Comparison of ENCODE assay signal across 8 mouse cellular contexts in the genomic region with DNA sequence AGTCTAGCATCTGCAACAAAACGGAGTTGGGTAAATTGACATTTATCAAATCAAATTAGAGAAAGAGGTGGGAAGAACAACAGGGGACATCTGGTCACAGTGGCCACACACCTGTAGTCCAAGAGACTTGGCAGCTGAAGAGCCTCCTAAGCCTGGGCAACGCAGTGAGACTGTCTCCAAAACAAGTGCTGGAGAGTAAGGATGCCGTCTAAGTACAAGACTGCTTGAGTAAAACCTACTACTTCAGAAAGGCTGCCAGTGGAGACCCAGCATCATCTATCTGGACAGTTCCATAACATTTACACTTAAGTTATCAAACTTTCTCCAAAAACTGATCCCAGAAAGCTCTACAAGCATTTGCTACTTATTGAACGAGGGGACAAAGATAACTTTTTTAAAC. TPM values are rescaled to one million over a fixed set of nuclear protein-coding genes. Genes with fewer than 3 reads are reported as not detected.
A peak's percentile ranks its signal among the peaks of the same experiment; 100 is the strongest.
DNase-seq lines count a peak whose midpoint lies in the region; ATAC-seq lines count a peak whose summit lies in the region.
"Had no signal": no experiment of that assay in that cellular context is flagged by ENCODE, and none has a peak within 500 bp of the region (broad histone marks: within the 10 kb centered on the region; RNA-seq: fewer than 3 reads in every experiment).

No protein-coding gene starts in this region.

- peaks cover 34% of the 10 kb centered on the region for H3K4me1 ChIP-seq in liver, embryonic 11.5 days (replicated peaks; ENCODE audit: control insufficient read depth, insufficient read depth, low read length)
- peaks cover 5% of the 10 kb centered on the region; the same call in 1 of the 2 replicates for H3K4me1 ChIP-seq in forebrain, embryonic 11.5 days (replicated peaks; ENCODE audit: control insufficient read depth, insufficient read depth, low read length)
- peaks cover 32% of the 10 kb centered on the region for H3K4me1 ChIP-seq in intestine, embryonic 14.5 days (replicated peaks; ENCODE audit: control insufficient read depth, insufficient read depth, low read length)
- peaks cover 35% of the 10 kb centered on the region for H3K4me1 ChIP-seq in midbrain, embryonic 16.5 days (ENCODE audit: control insufficient read depth, insufficient read depth, low read length)

- H3K4me3 ChIP-seq in liver, embryonic 11.5 days (ENCODE audit: low read depth, low read length): peak overlapping the region; percentile 32
- H3K4me3 ChIP-seq in forebrain, embryonic 11.5 days (ENCODE audit: low read depth, low read length): no peak overlapping the region
- H3K4me3 ChIP-seq in intestine, embryonic 14.5 days (ENCODE audit: low read depth, low read length): peak overlapping the region; percentile 92
- H3K4me3 ChIP-seq in midbrain, embryonic 16.5 days (ENCODE audit: low read depth, low read length): no peak overlapping the region

- no peak for DNase-seq in liver, embryonic 11.5 days (ENCODE audit: low spot score)
- DNase-seq in liver: no peak
- DNase-seq in forebrain, embryonic 11.5 days (ENCODE audit: low spot score): no peak
- DNase-seq in intestine, embryonic 14.5 days (ENCODE audit: low spot score): peak; percentile 50
- DNase-seq in right cerebral cortex, postnatal 10 days (ENCODE audit: low spot score in 2 of 2): no peak

- no peak overlapping the region for H3K27ac ChIP-seq in liver, embryonic 11.5 days (ENCODE audit: low read depth, low read length)
- H3K27ac ChIP-seq in forebrain, embryonic 11.5 days (ENCODE audit: low read depth, low read length): no peak overlapping the region
- no peak overlapping the region for H3K27ac ChIP-seq in intestine, embryonic 14.5 days (ENCODE audit: low read depth)
- no peak overlapping the region for H3K27ac ChIP-seq in midbrain, embryonic 16.5 days (ENCODE audit: low read length)

- peaks cover 6% of the 10 kb centered on the region for H3K36me3 ChIP-seq in liver, embryonic 11.5 days (ENCODE audit: control insufficient read depth, insufficient read depth, low read length)
- H3K36me3 ChIP-seq in forebrain, embryonic 11.5 days (ENCODE audit: control insufficient read depth, insufficient read depth, low read length): no peaks in the 10 kb centered on the region
- H3K36me3 ChIP-seq in intestine, embryonic 14.5 days (ENCODE audit: control insufficient read depth, insufficient read depth, low read length): peaks cover 24% of the 10 kb centered on the region
- no peaks in the 10 kb centered on the region; the same call in 1 of the 2 replicates for H3K36me3 ChIP-seq in midbrain, embryonic 16.5 days (ENCODE audit: control insufficient read depth, insufficient read depth, low read length)

- no peak overlapping the region for H3K9ac ChIP-seq in liver, embryonic 11.5 days (ENCODE audit: low read depth, low read length)
- no peak overlapping the region for H3K9ac ChIP-seq in forebrain, embryonic 11.5 days (ENCODE audit: low read length)
- no peak overlapping the region for H3K9ac ChIP-seq in intestine, embryonic 14.5 days (ENCODE audit: low read length)
- H3K9ac ChIP-seq in midbrain, embryonic 16.5 days (ENCODE audit: low read depth, low read length): no peak overlapping the region

- WGBS in liver, embryonic 11.5 days: 63% methylated on average over 4 of the region's 4 CpGs
- 76% methylated on average over 4 of the region's 4 CpGs for WGBS in forebrain, embryonic 11.5 days
- 50% methylated on average over 4 of the region's 4 CpGs for WGBS in intestine, embryonic 14.5 days
- 52% methylated on average over 4 of the region's 4 CpGs for WGBS in midbrain, embryonic 16.5 days

- no peaks in the 10 kb centered on the region for H3K9me3 ChIP-seq in liver, embryonic 11.5 days (ENCODE audit: control insufficient read depth, low read length)
- H3K9me3 ChIP-seq in forebrain, embryonic 11.5 days (ENCODE audit: control insufficient read depth, low read length): no peaks in the 10 kb centered on the region
- no peaks in the 10 kb centered on the region for H3K9me3 ChIP-seq in intestine, embryonic 14.5 days (ENCODE audit: control insufficient read depth, low read length)
- no peaks in the 10 kb centered on the region for H3K9me3 ChIP-seq in midbrain, embryonic 16.5 days (replicated peaks; ENCODE audit: control insufficient read depth, low read length, poor library complexity, severe bottlenecking)

- no peaks in the 10 kb centered on the region for H3K27me3 ChIP-seq in liver, embryonic 11.5 days (replicated peaks; ENCODE audit: control insufficient read depth, insufficient read depth, low read length)
- H3K27me3 ChIP-seq in forebrain, embryonic 11.5 days (ENCODE audit: control insufficient read depth, insufficient read depth, low read length): no peaks in the 10 kb centered on the region
- no peaks in the 10 kb centered on the region for H3K27me3 ChIP-seq in intestine, embryonic 14.5 days (replicated peaks; ENCODE audit: control insufficient read depth, insufficient read depth, low read length)
- no peaks in the 10 kb centered on the region for H3K27me3 ChIP-seq in midbrain, embryonic 16.5 days (ENCODE audit: control insufficient read depth, insufficient read depth, low read depth, low read length)

- ATAC-seq in liver, embryonic 11.5 days (replicated peaks; ENCODE audit: low FRiP score): no peak
- no peak for ATAC-seq in forebrain, embryonic 11.5 days (replicated peaks; ENCODE audit: low FRiP score)
- ATAC-seq in intestine, embryonic 14.5 days (replicated peaks; ENCODE audit: low FRiP score, low TSS enrichment, low read depth): no peak
- ATAC-seq in midbrain, embryonic 16.5 days: no peak
- no peak for ATAC-seq in megakaryocyte-erythroid progenitor cell, adult 5-6 weeks (replicated peaks; ENCODE audit: low FRiP score, low TSS enrichment, poor library complexity, severe bottlenecking)

- peak overlapping the region; percentile 84 for H3K4me2 ChIP-seq in liver, embryonic 11.5 days
- peak overlapping the region; percentile 36; the same call in 1 of the 2 replicates for H3K4me2 ChIP-seq in forebrain, embryonic 11.5 days (ENCODE audit: low read depth, low read length, severe bottlenecking)
- H3K4me2 ChIP-seq in intestine, embryonic 14.5 days (ENCODE audit: low read length): peak overlapping the region; percentile 92
- H3K4me2 ChIP-seq in midbrain, embryonic 16.5 days (ENCODE audit: low read length): peak overlapping the region; percentile 36; the same call in 1 of the 2 replicates

RNA-seq across cellular contexts. Expression of gene Hnrnpd, which starts 3.7 kb away (rescaled TPM):
- polyA plus RNA-seq in liver, embryonic 11.5 days (2014; fragmentation: Nextera tagmentation; extraction: Ambion mirVana): 150 and 152 TPM in 2 replicates
- polyA plus RNA-seq in forebrain, embryonic 11.5 days (2014; fragmentation: Nextera tagmentation; extraction: Ambion mirVana): 274 and 313 TPM in 2 replicates
- polyA plus RNA-seq in intestine, embryonic 14.5 days (2014; fragmentation: Nextera tagmentation; extraction: Ambion mirVana): 142 and 148 TPM in 2 replicates
- 96.2 and 121 TPM in 2 replicates for polyA plus RNA-seq in midbrain, embryonic 16.5 days (2015; fragmentation: Nextera tagmentation; extraction: Ambion mirVana)
- total RNA-seq in megakaryocyte-erythroid progenitor cell, adult 5-6 weeks (2014; fragmentation: Nextera tagmentation): 420 and 448 TPM in 2 replicates
- 177 and 197 TPM in 2 replicates for total RNA-seq in megakaryocyte-erythroid progenitor cell, adult 5-6 weeks (2017)

RNA-seq across cellular contexts. Expression of gene 4930524J08Rik, which starts 3.8 kb away (rescaled TPM):
- polyA plus RNA-seq in liver, embryonic 11.5 days (2014; fragmentation: Nextera tagmentation; extraction: Ambion mirVana): 1.3 and 1.9 TPM in 2 replicates
- polyA plus RNA-seq in forebrain, embryonic 11.5 days (2014; fragmentation: Nextera tagmentation; extraction: Ambion mirVana): 2.8 and 3.4 TPM in 2 replicates
- polyA plus RNA-seq in intestine, embryonic 14.5 days (2014; fragmentation: Nextera tagmentation; extraction: Ambion mirVana): 1.6 and 3.2 TPM in 2 replicates
- polyA plus RNA-seq in midbrain, embryonic 16.5 days (2015; fragmentation: Nextera tagmentation; extraction: Ambion mirVana): 2.2 and 2.5 TPM in 2 replicates
- total RNA-seq in megakaryocyte-erythroid progenitor cell, adult 5-6 weeks (2014; fragmentation: Nextera tagmentation): 2.8 TPM in 1 of 2 replicates, not detected in the other
- total RNA-seq in megakaryocyte-erythroid progenitor cell, adult 5-6 weeks (2017): 6.2 TPM in 1 of 2 replicates, not detected in the other
- total RNA-seq: neutrophil, adult 5-6 weeks had no signal

Comparison
In these comparisons a context has a peak if more than half of its experiments do, and no peak if none do; other contexts are left out.
1. H3K4me2 ChIP-seq: peak in every context shown above with its lines; median percentile 92 in intestine, embryonic 14.5 days; 84 in liver, embryonic 11.5 days; 36 in forebrain, embryonic 11.5 days; 36 in midbrain, embryonic 16.5 days.
2. H3K4me3 ChIP-seq: peak in liver, embryonic 11.5 days (single experiment) and intestine, embryonic 14.5 days (single experiment); none in forebrain, embryonic 11.5 days (single experiment) and midbrain, embryonic 16.5 days (single experiment).